Mouse (Mus musculus): ENCODE results near the gene Ttc28.

Ttc28 gene

DNA sequence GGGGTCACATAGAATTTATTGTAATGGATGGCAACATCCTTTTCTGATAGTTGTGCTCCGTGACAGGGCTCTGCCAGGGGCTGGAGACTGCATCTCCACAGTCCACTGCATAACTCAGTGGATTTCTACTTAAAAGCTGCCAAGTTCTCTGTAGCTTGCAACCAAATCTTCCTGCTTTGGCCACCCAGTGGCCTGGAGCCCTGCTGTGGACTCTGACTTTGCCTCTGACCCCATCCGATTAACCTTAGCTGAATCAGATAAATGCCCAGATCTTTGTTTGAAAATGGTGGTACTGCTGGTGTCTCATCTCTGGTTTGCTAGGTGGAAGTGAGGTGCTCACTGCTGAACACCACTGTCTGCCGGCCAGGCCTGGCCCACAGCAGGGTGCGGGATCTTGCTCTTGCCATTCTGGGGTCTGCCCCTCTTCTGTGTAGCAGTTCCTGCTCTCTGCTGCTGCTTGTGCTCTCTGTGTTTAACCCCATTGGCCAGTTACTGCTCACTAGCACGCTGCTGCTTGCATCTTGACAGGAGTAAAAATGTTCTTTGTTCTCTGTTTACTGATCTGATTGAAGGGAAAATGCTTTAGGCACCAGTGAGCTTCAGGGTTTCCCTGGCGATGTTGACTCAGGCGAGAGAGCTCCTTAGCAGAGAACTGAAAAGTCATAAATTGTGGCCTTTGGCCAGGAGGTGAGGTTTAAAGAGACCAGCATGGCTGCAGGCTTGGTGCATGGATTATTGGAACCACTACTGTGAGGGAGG is 219.1 kb downstream of the Ttc28 start:
- no peak for DNase-seq (ENCODE audit: low spot score)

DNA sequence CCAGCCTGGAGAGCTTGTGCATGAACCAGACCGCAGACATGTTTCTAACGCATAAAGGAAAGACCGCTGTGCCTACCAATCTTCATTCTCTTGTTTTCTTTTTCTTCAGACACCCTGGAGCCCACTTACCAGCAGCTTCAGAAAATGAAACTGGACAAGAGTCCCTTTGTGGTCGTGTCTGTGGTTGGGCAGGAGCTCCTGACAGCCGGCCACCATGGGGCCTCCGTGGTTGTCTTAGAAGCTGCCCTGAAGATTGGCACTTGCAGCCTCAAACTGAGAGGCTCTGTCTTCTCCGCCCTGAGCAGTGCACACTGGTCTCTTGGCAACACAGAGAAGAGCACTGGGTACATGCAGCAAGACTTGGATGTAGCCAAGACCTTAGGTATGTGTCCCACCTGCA is 221.0 kb downstream of the Ttc28 start:
- no peak for DNase-seq (ENCODE audit: low spot score)

DNA sequence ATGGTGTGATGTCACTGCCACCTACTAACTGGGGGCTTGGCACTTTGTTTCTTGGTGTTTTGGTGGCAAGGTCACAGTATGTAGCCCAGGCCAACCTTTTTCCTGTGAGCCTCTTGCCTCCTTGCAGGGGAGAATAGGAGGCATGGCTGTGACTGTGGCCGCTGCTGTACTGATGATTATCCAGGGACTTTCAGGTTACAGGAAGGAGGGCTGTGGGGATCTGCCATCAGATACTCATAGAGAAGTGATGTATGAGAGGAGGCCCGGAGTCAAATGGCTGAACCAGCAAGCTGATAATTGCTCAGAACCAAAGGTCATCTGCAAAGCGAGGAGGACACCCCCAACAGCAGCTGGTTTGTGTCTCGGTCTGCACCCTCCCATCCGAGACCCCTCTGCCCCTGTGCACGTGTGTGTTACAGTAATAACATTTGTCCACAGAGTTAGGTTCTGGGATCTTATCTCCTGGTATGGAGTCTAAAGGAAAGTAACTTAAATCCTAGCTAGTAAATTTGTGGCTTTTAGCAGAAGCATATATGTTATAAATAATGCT is 221.9 kb downstream of the Ttc28 start:
- DNase-seq (ENCODE audit: low spot score) = no peak

DNA sequence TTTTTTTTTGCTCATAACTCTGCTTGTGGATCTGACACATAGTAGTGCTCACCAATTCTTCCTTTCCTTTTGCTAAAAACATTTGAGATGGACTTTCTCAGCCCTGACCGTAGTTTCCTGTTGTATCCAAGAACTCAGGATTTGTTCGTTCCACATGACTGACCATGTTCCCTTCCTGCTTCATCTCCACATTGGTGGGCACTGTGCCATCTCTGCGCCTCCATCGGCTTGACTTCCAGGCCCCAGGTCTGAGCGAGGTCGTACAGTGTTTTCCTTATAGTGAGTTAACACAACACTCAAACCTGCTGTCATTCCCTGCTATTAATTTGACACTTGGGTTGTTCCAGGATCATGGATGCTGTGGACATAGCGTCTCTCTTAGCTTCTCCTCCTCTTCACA is 225.2 kb downstream of the Ttc28 start:
- no peak for DNase-seq (ENCODE audit: low spot score)

DNA sequence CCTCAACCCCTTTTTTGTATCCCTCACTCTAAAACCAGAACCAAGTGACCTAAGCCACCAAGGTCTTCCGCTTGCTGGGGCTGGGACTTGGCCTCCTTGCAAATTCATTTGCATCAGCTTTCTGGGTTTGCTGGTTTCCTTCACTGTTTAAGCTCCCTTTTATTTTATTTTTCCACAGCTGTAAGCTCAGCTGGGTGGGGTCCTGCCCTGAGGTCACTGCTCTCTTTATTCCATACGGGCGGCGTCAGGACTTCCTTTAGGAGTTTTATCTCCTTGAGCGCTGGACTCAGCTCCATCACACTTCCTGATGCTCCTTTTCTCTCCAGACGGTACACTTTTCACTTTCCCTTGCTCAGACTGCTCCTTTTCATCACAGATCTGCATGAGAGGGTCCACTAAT is 231.8 kb downstream of the Ttc28 start:
- DNase-seq (ENCODE audit: low spot score) = no peak

DNA sequence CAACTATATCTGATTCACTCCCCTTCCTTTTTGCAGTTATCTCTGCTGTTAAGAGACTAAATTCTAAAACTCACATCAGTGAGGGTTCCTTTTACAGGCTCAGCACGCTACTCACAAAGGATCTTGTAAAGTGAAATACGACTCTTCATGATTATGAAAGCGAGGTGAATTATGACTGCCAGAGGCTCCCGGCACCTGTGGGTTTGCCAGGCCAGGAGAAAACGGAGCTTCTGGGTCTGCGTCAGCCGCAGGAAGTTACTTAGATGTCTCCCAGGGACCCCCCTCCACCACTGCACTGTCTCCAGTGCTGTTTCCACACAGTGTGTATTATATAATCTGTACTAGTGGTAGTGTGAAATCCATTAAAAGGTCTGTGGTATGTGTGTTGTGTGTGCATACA is 233.6 kb downstream of the Ttc28 start:
- no peak for DNase-seq (ENCODE audit: low spot score)

DNA sequence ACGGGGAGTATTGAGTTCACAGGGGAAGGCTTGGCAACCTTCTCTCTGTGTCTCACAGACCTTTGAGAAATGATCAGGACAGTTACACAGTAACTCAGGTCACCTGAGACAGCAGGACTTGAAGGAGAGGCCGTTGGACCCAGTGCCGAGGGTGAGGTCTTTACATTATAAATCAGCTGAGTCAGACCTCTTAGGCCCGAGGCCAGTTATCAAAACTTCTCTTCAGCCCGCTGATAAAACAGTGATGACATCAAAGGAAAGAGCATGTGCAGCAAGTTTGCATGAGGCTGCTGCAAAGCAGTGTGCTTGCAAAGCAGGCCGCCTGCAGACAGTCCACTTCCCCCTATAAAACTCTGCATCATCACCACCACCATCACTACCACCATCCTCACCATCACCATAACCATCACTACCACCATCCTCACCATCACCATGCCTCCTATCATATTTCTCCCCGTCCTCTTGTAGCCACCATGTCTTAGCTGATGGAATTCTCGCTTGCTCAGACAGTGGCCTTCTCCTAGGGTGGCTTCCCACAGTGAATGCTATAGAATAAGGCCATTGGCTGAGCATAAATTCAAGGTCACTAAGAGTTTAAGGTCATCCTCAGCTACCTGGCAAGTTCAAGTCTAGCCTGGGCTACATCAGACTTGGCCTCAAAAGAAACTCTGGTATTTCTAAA is 234.2 kb downstream of the Ttc28 start:
- no peak for DNase-seq (ENCODE audit: low spot score)

DNA sequence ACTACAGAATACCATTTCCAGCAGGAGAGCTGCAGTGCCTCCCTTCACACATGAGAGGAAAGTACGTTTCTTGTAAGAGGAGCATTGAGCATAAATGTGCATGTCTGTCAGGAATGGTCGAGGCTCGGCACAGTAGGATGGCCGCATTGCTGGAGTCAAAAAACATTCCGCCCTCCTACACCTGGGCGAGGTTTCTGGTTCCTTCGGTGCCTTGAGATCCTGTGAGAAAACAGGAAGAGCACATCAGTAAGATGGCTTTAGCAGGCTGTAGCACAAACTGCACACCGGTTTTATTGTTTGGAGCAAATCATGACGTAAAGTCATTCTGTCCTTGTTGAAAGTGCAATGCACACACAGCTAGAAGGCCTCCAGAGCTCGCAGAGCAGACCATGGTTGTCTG is 235.0 kb downstream of the Ttc28 start:
- no peak for DNase-seq (ENCODE audit: low spot score)

DNA sequence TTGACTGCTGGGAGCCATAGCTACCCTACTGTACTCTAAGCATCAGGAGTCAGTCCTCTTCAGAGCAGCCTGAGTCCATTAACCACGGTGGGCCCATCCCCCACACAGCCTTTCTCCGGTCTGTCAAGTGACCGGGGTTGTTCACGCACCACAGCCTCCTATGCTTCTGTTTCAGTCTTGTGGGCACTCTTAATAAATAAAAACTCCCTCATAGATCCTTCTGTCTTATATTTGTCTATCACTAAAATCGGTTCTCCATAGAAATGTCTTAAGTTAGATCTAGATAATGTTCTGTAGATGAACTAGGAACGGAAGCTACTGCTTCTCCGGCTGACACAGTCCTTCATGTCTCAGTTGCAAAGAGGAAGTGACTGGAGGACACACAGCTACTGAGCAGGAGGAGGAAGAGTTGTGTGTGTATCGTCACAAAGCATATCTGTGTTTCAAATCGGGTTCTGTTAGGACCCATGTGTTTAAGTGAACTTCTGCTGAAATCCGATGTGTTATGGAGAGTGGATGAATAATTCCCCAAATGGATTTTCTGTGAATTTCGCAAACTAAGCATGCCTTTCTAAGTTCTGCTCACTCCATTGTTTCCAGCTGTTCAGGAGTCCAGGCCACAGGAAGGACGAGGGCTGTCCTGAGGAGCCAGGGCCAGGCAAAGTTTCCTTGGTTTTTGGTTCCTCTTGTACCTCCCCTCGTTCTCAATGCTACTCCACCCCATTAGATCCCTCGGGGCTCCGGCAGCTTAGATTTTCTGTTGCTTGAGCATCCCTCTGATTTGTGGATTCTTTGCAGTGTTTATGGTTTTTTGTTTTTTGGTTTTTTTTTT is 236.1 kb downstream of the Ttc28 start:
- DNase-seq (ENCODE audit: low spot score) = no peak

DNA sequence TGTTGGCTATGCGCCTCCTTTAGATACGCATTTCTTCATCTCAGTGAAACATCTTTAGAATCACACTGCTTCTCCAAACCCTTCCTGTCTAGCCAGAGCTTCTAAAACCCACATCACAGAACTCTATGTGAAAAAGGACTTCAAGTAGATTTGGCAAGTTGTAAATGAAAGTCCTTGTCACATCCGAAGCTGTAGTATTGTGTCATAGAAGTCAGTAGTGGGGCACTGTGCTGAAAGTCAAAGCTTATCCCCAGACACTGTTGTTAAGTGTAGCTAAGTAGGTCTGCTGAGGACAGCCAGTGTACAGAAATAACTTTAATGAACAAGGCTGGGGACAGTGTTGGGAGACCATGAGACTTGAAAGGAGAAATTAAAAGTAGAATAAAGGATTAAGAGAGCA is 240.2 kb downstream of the Ttc28 start:
- DNase-seq (ENCODE audit: low spot score) = peak; percentile 39

DNA sequence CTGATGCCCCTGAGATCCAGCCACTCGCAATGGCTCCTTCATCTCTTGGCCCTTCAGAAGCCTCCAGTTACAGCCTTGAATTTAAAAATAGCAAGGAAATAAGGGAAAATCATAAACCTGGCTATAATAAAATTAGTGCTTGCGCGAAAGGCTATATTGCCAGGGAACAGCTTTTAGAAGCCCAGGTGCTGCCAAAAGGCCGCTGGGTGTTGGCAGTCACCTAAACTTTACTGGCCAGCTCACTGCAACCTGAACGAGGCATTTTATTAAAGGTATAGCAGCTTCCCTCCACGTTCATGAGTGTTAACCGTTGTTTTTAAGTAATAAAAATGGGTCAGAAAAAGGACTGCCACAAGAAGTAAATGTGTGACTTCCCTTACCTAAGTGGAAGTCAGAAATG is 240.7 kb downstream of the Ttc28 start:
- DNase-seq (ENCODE audit: low spot score) = no peak

DNA sequence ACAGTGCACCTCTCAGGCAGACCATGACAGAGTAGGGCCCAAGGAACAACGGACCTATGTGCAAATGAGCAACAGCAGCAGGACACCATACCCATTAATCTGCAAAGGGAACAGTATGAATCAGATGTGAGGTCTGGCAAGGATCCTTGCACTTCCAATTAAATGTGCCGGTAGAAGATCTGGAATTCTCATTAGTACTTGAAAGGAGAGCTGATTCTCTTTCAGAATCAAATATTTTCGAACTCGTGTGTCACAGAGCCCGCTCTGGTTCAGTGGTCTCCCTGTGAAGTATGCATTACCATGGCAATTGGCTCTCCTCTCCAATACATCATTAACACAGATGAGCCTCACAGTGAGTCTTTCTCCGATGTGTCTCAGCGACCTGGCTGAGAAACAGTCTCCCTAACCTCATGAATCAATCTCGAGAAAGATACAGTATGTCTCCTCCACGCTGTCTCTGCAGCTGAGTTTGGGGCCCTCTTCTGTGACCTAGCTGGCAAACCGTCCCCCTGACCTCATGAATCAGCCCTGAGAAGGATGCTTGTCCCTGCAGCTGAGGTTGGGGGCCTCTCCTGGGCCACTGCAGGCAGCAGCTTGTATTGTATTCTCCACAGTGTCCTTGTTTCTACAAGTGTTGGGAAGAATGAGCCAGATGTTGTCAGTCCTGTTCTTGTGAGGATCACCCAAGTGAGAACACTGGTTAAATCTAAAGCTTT is 241.3 kb downstream of the Ttc28 start:
- no peak for DNase-seq (ENCODE audit: low spot score)

DNA sequence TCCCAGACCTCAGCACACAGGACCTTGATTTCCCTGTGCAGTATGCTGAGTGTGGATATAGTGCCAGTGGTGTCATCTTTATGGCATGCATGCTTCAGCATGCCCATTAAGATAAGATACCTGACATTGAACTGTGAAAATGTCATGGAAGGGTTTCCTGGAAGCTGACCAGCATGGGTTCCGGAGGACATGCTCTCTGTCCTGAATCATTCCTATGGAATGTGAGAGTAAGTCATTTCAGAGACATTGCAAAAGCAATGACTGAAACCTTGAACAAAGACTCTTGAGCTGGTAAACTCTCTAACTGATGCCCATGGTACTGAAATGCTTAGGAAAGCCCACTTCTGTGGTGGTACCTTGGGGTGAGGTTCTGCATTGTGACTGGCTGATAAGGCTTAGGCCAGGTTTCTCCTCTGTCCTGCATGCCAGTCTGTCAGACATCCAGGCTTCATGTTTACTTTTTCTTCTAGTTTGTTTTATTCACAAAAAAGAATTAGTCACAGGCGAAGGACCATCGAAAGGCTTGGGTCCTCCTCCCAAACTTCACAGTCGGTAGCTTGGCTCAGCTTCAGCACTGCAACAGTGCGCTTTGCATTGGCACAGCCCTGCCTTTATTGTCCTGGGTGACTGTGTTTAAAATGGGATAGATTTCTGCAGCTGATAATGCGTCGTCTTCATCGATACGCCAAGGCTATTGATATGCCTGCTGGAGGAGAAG is 242.9 kb downstream of the Ttc28 start:
- DNase-seq (ENCODE audit: low spot score) = no peak

DNA sequence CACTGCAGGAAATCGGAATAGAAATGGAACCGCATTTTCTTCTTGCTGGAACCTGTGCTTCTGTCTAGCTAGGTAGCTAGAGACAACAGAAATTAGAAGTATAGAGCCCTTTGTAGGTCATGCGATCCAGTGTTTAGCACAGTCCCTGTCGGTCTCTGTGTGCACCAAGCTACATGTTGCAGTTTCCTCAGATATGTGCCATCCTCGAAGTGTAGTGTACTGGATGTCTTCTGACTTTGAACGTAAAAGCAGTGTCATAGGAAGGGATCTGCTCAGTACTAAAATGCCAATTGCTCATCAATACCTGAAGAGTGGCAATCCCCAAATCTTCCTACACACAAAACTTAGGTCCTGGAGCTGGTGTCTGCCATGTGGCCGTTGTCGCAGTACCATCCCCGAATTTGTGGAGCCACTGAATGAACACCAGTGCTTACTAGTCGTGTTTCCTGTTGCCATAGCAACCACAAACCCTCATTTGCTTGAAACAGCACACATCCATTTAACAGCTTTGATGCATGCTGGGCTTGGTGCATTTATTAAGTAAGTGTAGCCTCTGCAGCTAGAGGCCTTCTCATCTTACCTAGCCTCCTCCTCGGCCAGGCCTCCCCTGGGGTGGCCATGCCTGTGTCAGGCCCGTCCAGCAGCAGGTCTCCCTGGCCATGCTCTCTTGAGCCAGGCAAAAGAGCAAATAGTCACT is 243.6 kb downstream of the Ttc28 start:
- DNase-seq (ENCODE audit: low spot score) = no peak

DNA sequence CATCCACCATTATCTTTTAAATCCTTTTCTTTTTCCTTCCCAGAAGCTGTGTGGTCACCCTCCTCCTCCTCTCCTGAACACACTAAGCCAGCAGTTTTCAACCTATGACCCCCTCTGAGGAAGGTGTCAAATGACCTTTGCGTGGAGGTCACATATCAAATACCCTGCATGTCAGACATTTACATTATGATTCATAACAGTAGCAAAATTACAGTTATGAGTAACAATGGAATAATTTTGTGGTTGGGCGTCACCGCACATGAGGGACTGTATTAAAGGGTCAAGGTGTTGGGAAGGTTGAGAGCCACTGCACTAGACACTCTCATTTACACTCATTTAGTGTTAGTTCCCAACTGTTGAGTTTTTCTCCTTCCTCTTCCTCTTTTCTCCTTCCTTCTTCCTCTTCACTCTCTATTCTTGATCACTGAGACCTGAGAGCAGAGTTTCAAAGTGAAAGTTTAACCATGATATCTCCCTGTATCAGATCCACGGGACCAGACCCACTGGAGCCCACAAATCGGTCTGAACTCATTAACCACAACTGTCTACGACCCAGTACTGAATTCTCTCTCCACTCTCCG is 245.1 kb downstream of the Ttc28 start:
- DNase-seq (ENCODE audit: low spot score) = no peak

DNA sequence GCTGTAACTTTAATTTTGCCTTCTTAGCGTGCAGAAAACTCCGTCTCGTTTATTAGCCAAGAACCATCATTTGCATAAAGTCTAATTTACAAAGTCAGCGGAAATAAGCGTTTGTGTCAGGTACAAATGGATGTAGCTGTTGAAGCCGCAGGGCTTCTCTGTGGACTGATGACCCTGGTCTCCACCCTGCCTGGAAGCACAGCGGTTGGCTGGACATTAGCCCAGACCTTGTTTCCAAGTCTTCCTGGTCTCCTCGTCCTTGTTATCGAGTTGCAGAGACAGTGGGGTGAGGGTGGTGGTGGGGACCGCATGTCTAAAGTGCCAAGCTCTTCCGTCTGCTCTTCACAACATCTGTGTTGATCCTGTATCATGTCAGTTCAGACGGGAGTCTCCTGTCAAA is 246.1 kb downstream of the Ttc28 start:
- no peak for DNase-seq (ENCODE audit: low spot score)

DNA sequence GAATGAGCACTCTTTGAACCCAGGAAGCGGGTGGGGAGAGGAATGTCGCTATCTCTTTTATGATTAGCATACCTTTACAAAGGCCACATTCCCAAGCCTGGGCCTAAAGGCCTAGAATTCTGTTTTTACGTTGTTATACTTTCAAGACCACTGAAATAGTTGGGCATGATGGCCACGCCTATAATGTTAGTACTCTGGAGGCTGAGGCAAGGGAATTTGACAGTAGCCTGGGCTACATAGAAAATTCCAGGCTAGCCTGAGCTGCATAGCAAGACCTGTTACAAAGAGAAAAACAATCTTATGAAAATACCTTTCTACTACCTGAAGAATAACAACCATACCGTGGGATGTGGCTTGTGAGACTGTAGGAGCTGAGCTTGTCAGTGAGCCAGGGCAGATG is 248.2 kb downstream of the Ttc28 start:
- DNase-seq (ENCODE audit: low spot score) = no peak

DNA sequence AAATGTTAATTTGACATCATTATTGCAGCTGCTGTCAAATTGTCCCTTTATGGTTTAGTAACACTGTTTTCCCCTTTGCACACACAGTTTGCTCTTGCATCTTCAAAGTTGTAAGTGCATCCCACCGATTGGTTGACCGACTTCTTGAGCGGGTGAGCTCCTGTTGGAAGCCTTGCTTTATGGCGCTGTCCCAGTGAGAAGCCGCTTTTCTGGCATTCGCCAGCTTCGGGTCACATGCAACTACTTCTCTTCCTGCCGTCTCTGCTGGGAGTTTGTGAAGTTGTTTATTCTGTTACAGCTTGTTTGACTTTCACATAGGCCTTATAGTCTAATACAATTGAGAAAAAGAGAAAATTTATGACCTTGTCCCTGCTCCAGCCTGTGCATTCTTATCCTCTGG is 250.5 kb downstream of the Ttc28 start:
- no peak for DNase-seq (ENCODE audit: low spot score)

DNA sequence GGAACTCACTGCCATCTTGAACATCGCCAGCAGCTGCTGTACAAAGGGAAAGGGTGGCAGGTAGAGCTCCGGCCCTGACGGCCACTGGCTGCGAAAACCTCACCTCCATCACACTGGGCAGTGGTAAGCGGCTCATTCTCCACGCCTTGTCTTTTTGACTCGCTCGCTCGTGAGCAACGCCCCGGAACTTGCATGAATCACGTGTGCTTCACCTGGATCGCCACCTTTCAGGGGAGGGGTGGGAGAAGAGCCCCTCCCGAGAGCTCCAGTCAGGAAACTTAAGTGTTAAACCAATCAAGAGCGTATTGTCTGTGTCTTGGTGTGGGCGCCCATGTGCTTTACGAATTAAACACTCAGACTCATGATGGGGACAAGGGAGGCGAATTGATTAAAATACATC is 252.0 kb downstream of the Ttc28 start:
- no peak for DNase-seq (ENCODE audit: low spot score)

DNA sequence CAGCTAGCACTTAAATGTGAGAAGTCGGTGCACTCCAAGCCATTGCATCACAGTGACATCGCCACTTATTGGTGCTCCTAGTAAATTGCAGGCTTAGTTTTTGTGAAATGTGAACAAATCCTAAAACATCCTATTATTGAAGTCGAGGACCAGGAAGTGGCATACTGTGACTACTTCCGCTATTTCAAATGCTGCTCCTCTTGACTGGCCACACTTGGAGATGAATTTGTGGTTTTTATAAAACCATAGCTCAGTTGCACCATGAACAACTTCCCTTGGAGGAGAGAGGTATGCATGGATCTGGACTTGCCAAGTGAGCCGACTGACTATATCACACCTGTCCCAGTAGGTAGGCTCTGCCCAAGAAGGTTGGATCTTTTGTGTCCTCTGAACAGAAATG is 253.5 kb downstream of the Ttc28 start:
- no peak for DNase-seq (ENCODE audit: low spot score)
